Mouse (Mus musculus) ovary, adult 18-20 months (tissue): Measurements from ENCODE around the gene Msi2.

Source experiments
- DNase-seq: peaks from one replicate; pipeline ENCODE4 v3.0.0; 2022; ENCODE audit warnings: low spot score, mixed read lengths

Msi2 gene

GRCm38 (mm10) chr11:88541666-88542639 is 176.4 kb downstream of the Msi2 start:
- DNase-seq, result no peak

GRCm38 (mm10) chr11:88539637-88540478 is 178.5 kb downstream of the Msi2 start:
- DNase-seq, result no peak

- DNase-seq, result no peak
Measured at GRCm38 (mm10) chr11:88538710-88539340, 179.5 kb downstream of the Msi2 start.

GRCm38 (mm10) chr11:88537344-88537743 is 181.0 kb downstream of the Msi2 start:
- DNase-seq, result no peak

GRCm38 (mm10) chr11:88536861-88537260 is 181.5 kb downstream of the Msi2 start:
- no peak for DNase-seq

GRCm38 (mm10) chr11:88534331-88534929 is 183.9 kb downstream of the Msi2 start:
- DNase-seq, result no peak

GRCm38 (mm10) chr11:88532016-88532415 is 186.3 kb downstream of the Msi2 start:
- DNase-seq, result no peak

- no peak for DNase-seq
Measured at GRCm38 (mm10) chr11:88530032-88530431, 188.3 kb downstream of the Msi2 start.

GRCm38 (mm10) chr11:88528522-88529101 is 189.7 kb downstream of the Msi2 start:
- no peak for DNase-seq

- no peak for DNase-seq
Measured at GRCm38 (mm10) chr11:88526711-88527110, 191.6 kb downstream of the Msi2 start.

- DNase-seq, result no peak
Measured at GRCm38 (mm10) chr11:88524790-88525575, 193.3 kb downstream of the Msi2 start.

GRCm38 (mm10) chr11:88524437-88524789 is 193.9 kb downstream of the Msi2 start:
- DNase-seq, result no peak

GRCm38 (mm10) chr11:88523921-88524320 is 194.4 kb downstream of the Msi2 start:
- DNase-seq, result peak; percentile 83

GRCm38 (mm10) chr11:88523511-88523910 is 194.8 kb downstream of the Msi2 start:
- no peak for DNase-seq

GRCm38 (mm10) chr11:88522114-88522513 is 196.2 kb downstream of the Msi2 start:
- DNase-seq, result no peak

GRCm38 (mm10) chr11:88520951-88521730 is 197.2 kb downstream of the Msi2 start:
- DNase-seq, result peak; percentile 72

GRCm38 (mm10) chr11:88518361-88518760 is 200.0 kb downstream of the Msi2 start:
- no peak for DNase-seq

- no peak for DNase-seq
Measured at GRCm38 (mm10) chr11:88516596-88517485, 201.5 kb downstream of the Msi2 start.
